Mouse (Mus musculus) cortical plate, adult 2 months (tissue): ENCODE data around the gene Krtap4-16. TPM values are rescaled to one million over a fixed set of nuclear protein-coding genes. Genes with fewer than 3 reads are reported as not detected.
"Not testable (repeated sequence)": the region's sequence is repeated elsewhere in the genome, so short reads cannot be mapped to it uniquely, and the experiment has no call there.

Experiments used
- H3K27ac ChIP-seq: fragments of 200-500 bp; 2 replicates; pipeline ENCODE4 v1.5.1; 2012; ENCODE audit warnings: low read length, control low read depth, inconsistent platforms; ENCODE audit not compliant: insufficient read depth
- H3K4me1 ChIP-seq: fragments of 200-500 bp; 2 replicates; pipeline ENCODE4 v1.6.1; 2011; ENCODE audit warnings: low read length; ENCODE audit not compliant: control insufficient read depth, insufficient read depth
- H3K4me3 ChIP-seq: fragments of 200-500 bp; 2 replicates; pipeline ENCODE4 v1.5.1; 2011; ENCODE audit warnings: mild to moderate bottlenecking, low read length, control low read depth; ENCODE audit not compliant: insufficient read depth
- CTCF ChIP-seq: fragments of 200-500 bp; IDR thresholded peaks from 2 replicates; pipeline ENCODE4 v1.5.1; 2011; ENCODE audit warnings: mild to moderate bottlenecking, control low read depth, low read length; ENCODE audit not compliant: insufficient read depth; ENCODE audit errors: extremely low read depth
- POLR2A ChIP-seq: fragments of 200-500 bp; IDR thresholded peaks from 2 replicates; pipeline ENCODE4 v1.6.1; 2011; ENCODE audit warnings: mild to moderate bottlenecking, low read length, control low read depth; ENCODE audit not compliant: insufficient read depth; ENCODE audit errors: extremely low read depth
- polyA plus RNA-seq: library from polyadenylated mRNA; depleted of rRNA; stranded (reverse); fragments of >200 nt; gene quantifications from 2 replicates; pipeline ENCODE4 v1.2.3, GENCODE M21; 2012; rRNA removed

Gene Krtap4-16
- polyA plus RNA-seq, result not detected in 2 replicates

DNA sequence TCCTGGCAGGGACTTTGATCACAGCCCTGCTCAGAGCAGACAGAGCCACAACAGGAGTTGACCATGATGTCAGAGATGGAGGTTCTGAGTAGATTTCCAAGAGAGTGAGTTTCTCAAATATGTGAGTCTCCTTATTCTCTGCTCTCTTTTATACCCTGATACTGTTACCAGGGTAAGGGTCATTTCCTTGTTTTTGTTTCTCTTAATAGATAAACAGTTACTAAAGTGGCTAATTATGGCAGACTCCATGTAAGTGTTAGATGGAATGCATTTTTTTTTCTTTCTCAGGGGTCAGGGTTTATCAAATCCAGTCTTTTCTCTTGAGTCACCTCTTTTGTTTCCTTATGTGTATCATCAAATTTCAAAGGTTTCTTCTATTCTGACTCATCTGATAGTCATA lies at the start of gene Krtap4-16:
Gene Krtap4-16 (minus strand): TSS at position 101 of the 400 bp plus-strand sequence.
- no peak within 1 kb of the TSS for H3K4me3 ChIP-seq
- no peak for TF ChIP-seq CTCF
- no peak for TF ChIP-seq POLR2A
- no peaks in the 10 kb centered on the region for H3K4me1 ChIP-seq
- no peak within 1 kb of the TSS for H3K27ac ChIP-seq

- not testable (repeated sequence) for H3K4me3 ChIP-seq, H3K27ac ChIP-seq, H3K4me1 ChIP-seq
Measured at GRCm38 (mm10) chr11:99878887-99879286, 27.5 kb upstream of the Krtap4-16 start, which contains the start of gene Gm11567. Gene Gm11567 (plus strand): TSS chr11:99879187.

DNA sequence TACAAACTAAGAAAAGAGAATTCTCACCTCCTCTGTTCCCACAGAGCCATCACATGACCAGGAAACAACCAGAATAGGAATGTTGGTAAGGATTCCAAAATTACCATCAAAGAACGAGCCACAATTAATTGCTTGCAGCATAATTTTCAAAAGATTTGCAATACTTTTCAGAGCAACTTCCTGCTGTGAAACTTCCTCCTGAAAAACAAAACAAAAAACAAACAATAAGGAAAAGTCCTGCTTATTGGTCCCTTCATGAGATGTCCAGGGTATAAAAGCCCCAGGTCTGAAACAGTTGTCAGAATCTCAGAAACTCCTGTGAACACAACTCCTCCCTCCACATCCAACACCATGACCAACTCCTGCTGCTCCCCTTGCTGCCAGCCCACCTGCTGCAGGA lies 21.7 kb upstream of the Krtap4-16 start, which contains the start of gene Krtap9-1:
Gene Krtap9-1 (plus strand): TSS at position 301 of the 400 bp plus-strand sequence.
- not testable (repeated sequence) for H3K27ac ChIP-seq, H3K4me3 ChIP-seq, H3K4me1 ChIP-seq

DNA sequence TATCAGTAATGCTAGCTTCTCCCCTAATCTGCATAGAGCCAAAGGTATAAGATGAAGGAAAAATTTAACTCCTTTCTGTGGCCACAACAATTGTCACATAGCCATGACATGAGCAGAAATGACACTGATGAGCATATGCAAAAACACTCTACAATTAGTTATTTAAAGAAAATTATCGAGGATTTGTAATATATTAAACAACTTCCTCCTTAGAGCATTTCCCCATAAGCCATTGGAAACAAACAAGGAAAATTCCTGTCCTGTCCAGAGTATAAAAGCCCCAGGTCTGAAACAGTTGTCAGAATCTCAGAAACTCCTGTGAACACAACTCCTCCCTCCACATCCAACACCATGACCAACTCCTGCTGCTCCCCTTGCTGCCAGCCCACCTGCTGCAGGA lies 12.8 kb upstream of the Krtap4-16 start, which contains the start of gene Gm11559:
Gene Gm11559 (plus strand): TSS at position 301 of the 400 bp plus-strand sequence.
- H3K4me1 ChIP-seq, H3K27ac ChIP-seq, H3K4me3 ChIP-seq: not testable (repeated sequence)

DNA sequence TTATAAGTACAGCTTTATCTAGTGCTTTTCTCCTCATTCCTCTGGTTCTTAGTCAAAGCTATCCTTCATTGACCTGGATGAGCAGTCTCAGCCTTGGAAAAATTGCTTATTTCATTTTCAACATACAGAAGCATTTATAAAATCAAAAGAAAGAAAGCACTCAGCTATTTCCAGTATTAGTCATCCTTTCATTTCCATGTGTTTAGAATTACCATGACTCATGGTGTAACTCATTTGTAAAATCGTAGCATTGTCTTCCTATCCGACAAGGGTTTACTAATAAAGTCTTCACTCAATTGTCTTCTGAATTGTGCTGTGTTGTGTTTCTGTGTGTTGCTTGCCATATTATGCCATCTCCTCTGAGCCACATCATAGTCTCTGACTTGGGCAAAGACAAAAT lies 7.4 kb upstream of the Krtap4-16 start:
- no peak overlapping the region for H3K27ac ChIP-seq
- no peak overlapping the region for H3K4me3 ChIP-seq
- TF ChIP-seq POLR2A (no peak), CTCF (no peak)
- H3K4me1 ChIP-seq, result peaks cover 2% of the 10 kb centered on the region; the same call in 1 of the 2 replicates

GRCm38 (mm10) chr11:99857617-99858016 lies 6.2 kb upstream of the Krtap4-16 start, which contains the start of gene Gm11568:
Gene Gm11568 (plus strand): TSS chr11:99857917.
- Histone ChIP-seq H3K4me1 (peaks cover 2% of the 10 kb centered on the region; the same call in 1 of the 2 replicates), H3K4me3 (no peak within 1 kb of the TSS), H3K27ac (no peak within 1 kb of the TSS)
- TF ChIP-seq CTCF (no peak), POLR2A (no peak)

- H3K27ac ChIP-seq, result no peak overlapping the region
- TF ChIP-seq CTCF (no peak), POLR2A (no peak)
- peaks cover 2% of the 10 kb centered on the region; the same call in 1 of the 2 replicates for H3K4me1 ChIP-seq
- H3K4me3 ChIP-seq, result no peak overlapping the region
Measured at GRCm38 (mm10) chr11:99854121-99854520, 2.7 kb upstream of the Krtap4-16 start.

GRCm38 (mm10) chr11:99846746-99847145 lies 4.7 kb downstream of the Krtap4-16 start:
- TF ChIP-seq CTCF (no peak), POLR2A (no peak)
- Histone ChIP-seq H3K4me3 (no peak overlapping the region), H3K27ac (no peak overlapping the region), H3K4me1 (no peaks in the 10 kb centered on the region)

DNA sequence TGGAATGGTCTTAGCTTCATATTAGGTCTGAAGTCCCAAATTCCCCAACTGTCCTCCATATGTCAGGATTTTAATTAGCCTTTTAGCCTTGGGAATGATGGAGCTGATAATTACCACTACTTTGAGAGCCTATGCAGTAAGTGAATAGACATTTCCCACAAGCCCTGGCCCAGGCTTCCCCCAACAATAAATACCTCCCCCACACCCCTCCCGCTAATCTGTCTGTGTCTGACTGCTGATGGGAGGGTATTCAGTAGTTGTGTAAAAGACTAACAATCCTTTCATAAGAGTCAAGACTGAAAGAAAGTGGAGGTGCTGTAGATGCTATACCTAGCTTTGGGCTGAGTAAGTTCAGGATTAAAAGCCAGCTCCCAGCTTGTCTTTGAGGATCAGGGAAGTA lies 9.2 kb downstream of the Krtap4-16 start:
- TF ChIP-seq CTCF (no peak), POLR2A (no peak)
- no peaks in the 10 kb centered on the region for H3K4me1 ChIP-seq
- H3K4me3 ChIP-seq, result no peak overlapping the region
- H3K27ac ChIP-seq, result no peak overlapping the region

DNA sequence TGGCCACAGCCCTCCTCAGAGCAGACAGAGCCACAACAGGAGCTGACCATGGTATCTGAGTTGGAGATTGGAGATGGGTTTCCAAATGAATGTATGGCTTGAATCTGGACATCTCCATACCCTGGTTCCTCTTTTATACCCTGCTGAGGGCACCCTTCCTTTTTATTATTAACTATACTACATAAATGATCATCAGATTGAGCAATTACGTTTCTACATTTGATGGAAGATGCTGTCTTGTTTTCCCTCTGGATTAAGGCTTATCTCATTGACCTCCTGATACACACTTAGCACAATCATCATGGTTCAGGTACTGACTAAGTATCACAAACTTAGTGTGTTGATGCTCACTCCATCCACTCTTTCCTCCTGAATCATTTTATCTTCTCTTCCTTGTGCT lies 13.4 kb downstream of the Krtap4-16 start, which contains the start of gene 2300003K06Rik:
Gene 2300003K06Rik (minus strand): TSS at position 101 of the 400 bp plus-strand sequence.
- no peak within 1 kb of the TSS for H3K27ac ChIP-seq
- TF ChIP-seq POLR2A (no peak), CTCF (no peak)
- no peak within 1 kb of the TSS for H3K4me3 ChIP-seq
- H3K4me1 ChIP-seq, result no peaks in the 10 kb centered on the region

DNA sequence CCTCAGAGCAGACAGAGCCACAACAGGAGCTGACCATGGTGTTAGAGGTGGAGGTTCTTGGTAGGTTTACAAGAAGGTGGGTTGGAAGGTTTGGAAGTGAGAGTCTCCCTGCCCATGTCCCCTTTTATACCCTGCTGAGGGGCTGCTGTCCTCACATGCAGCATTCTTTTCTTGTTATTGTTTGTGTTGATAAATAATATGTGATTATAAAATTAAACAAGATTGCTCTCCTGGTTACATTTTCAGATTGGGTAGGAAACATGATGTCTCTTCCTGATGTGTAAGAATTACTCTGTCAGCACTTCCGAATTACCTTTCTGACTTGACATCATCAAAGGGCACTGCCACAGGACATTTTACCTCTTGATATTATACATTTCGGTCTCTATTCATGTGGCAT lies 35.8 kb downstream of the Krtap4-16 start, which contains the start of gene Gm11564:
Gene Gm11564 (minus strand): TSS at position 101 of the 400 bp plus-strand sequence.
- not testable (repeated sequence) for H3K4me3 ChIP-seq, H3K27ac ChIP-seq

GRCm38 (mm10) chr11:99809792-99810191 lies 41.6 kb downstream of the Krtap4-16 start, which contains the start of gene Krtap4-13:
Gene Krtap4-13 (minus strand): TSS chr11:99809892.
- not testable (repeated sequence) for H3K27ac ChIP-seq, H3K4me1 ChIP-seq, H3K4me3 ChIP-seq

More for the DNA sequence above, 35.8 kb downstream of the Krtap4-16 start, which contains the start of gene Gm11564:
- H3K4me1 ChIP-seq, result not testable (repeated sequence)

GRCm38 (mm10) chr11:99804346-99804745 lies 47.1 kb downstream of the Krtap4-16 start, which contains the start of gene Gm11554:
Gene Gm11554 (minus strand): TSS chr11:99804446.
- not testable (repeated sequence) for H3K4me3 ChIP-seq, H3K4me1 ChIP-seq

More at GRCm38 (mm10) chr11:99804346-99804745, 47.1 kb downstream of the Krtap4-16 start, which contains the start of gene Gm11554:
- H3K27ac ChIP-seq, result not testable (repeated sequence)
